Mouse (Mus musculus): ENCODE results near the gene Olfr212. TPM values are rescaled to one million over a fixed set of nuclear protein-coding genes. Genes with fewer than 3 reads are reported as not detected.

The Olfr212 gene
- total and polyA plus RNA-seq, 3 experiments = not detected

DNA sequence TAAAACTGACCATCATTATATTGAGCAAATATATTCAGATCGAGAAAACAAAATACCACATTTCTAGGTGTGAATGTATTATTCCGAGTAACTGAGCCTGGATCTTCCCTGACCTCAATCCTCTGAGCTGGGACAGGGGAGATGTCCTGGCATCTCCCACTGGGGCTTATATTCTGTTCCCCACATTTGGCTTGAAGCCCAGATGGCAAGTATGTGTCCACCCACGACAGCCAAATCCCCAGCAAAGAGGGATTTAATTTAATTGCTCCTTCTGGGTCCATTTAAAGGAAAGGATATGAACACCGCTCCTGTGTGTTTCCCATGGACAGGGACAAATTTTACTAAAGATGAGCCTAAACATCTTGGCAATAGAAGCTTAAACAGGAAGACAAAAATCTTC is 17.5 kb upstream of the Olfr212 start, which contains the start of gene Olfr211:
Gene Olfr211 (plus strand): TSS at position 301 of the 400 bp plus-strand sequence.
- H3K79me2 ChIP-seq (replicated peaks; ENCODE audit: control insufficient read depth, extremely low read depth, insufficient read depth, poor library complexity, severe bottlenecking) = no peaks in the 10 kb centered on the region
- TF ChIP-seq ELF1 (IDR thresholded peaks at IDR 0.05; ENCODE audit: low read depth, low read length) = no peak
- no peak for TF ChIP-seq CTCF (conservative IDR thresholded peaks at IDR 0.05 in 1 of 2, IDR thresholded peaks at IDR 0.05 in 1 of 2; ENCODE audit: low read depth in 2 of 2, low read length in 2 of 2)
- TF ChIP-seq EP300 (IDR thresholded peaks at IDR 0.05; ENCODE audit: low read length) = no peak
- TF ChIP-seq UBTF (IDR thresholded peaks at IDR 0.05; ENCODE audit: low read depth, low read length) = no peak
- TF ChIP-seq SIN3A (IDR thresholded peaks at IDR 0.05; ENCODE audit: low read length) = no peak
- TF ChIP-seq MYC (IDR thresholded peaks at IDR 0.05; ENCODE audit: low read depth, low read length) = no peak
- no peak for TF ChIP-seq USF2 (conservative IDR thresholded peaks at IDR 0.05; ENCODE audit: low read depth, low read length)
- TF ChIP-seq KAT2A (IDR thresholded peaks at IDR 0.05; ENCODE audit: insufficient replicate concordance, low read length) = no peak
- no peak for TF ChIP-seq E2F4 (IDR thresholded peaks at IDR 0.05; ENCODE audit: insufficient replicate concordance, low read depth, low read length)
- TF ChIP-seq HCFC1 (IDR thresholded peaks at IDR 0.05; ENCODE audit: low read depth, low read length) = no peak
- no peak for TF ChIP-seq MAFK (IDR thresholded peaks at IDR 0.05; ENCODE audit: insufficient replicate concordance, low read length)
- no peak for TF ChIP-seq BHLHE40 (IDR thresholded peaks at IDR 0.05; ENCODE audit: low read depth, low read length)
- TF ChIP-seq GABPA (IDR thresholded peaks at IDR 0.05; ENCODE audit: insufficient replicate concordance, low read depth, low read length) = no peak
- no peak for TF ChIP-seq MXI1 (IDR thresholded peaks at IDR 0.05; ENCODE audit: low read depth, low read length)
- TF ChIP-seq NRF1 (IDR thresholded peaks at IDR 0.05; ENCODE audit: low read depth, low read length) = no peak
- no peak for TF ChIP-seq ZMIZ1 (IDR thresholded peaks at IDR 0.05; ENCODE audit: low read depth, low read length)
- no peak for TF ChIP-seq RCOR1 (conservative IDR thresholded peaks at IDR 0.05; ENCODE audit: low read depth, low read length)
- TF ChIP-seq ZKSCAN1 (IDR thresholded peaks at IDR 0.05; ENCODE audit: borderline replicate concordance, low read depth, low read length) = no peak
- TF ChIP-seq MAX (IDR thresholded peaks at IDR 0.05; ENCODE audit: low read length) = no peak
- peaks cover 4 to 9% of the 10 kb centered on the region in 2 experiments for H3K4me1 ChIP-seq (ENCODE audit: control insufficient read depth in 1 of 2, insufficient read depth in 2 of 2)
- H3K4me3 ChIP-seq (replicated peaks in 1 of 3; ENCODE audit: low read depth in 2 of 3, low read length in 2 of 3, poor library complexity in 1 of 3) = no peak within 1 kb of the TSS
- no peaks in the 10 kb centered on the region for H3K9me3 ChIP-seq (replicated peaks; ENCODE audit: low read length)
- no peak within 1 kb of the TSS for H3K27ac ChIP-seq (ENCODE audit: insufficient read depth, low read depth)
- H3K36me3 ChIP-seq (replicated peaks in 1 of 2; ENCODE audit: control insufficient read depth in 1 of 2, insufficient read depth in 1 of 2, low read length in 1 of 2) = no peaks in the 10 kb centered on the region
- no peak for DNase-seq (ENCODE audit: extremely low read depth)
- in situ Hi-C loops (cut with MboI; ENCODE audit: low pct_ligation_motif_present, low pct_unique_long_range_greater_than_20kb, low sequenced_read_pairs) = no loop called here
- no peaks in the 10 kb centered on the region for H3K27me3 ChIP-seq (replicated peaks)
- H3K9ac ChIP-seq (ENCODE audit: insufficient read depth, low read depth) = no peak within 1 kb of the TSS
- H3K4me2 ChIP-seq (ENCODE audit: insufficient read depth, low read depth, poor library complexity, severe bottlenecking) = no peak within 1 kb of the TSS
- dilution Hi-C loops (cut with MboI; ENCODE audit: extremely low pct_ligation_motif_present, extremely low pct_unique_long_range_greater_than_20kb, low sequenced_read_pairs) = no loop called here

DNA sequence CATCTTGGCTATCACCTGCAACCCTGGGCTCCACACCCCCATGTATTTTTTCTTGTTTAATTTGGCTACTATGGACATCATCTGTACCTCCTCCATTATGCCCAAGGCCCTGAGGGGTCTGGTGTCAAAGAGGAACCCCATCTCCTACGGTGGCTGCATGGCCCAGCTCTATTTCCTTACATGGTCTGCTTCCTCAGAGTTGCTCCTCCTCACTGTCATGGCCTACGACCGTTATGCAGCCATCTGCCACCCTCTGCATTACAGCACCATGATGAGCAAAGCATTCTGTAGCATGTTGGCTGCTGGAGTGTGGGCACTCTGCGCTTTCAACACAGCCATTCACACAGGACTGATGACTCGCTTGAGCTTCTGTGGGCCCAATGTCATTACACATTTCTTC is 12.6 kb upstream of the Olfr212 start:
- no peaks in the 10 kb centered on the region for H3K9me3 ChIP-seq (replicated peaks; ENCODE audit: low read length)
- H3K4me1 ChIP-seq (ENCODE audit: control insufficient read depth in 1 of 2, insufficient read depth in 2 of 2) = peaks cover 4 to 8% of the 10 kb centered on the region in 2 experiments
- dilution Hi-C loops (cut with MboI; ENCODE audit: extremely low pct_ligation_motif_present, extremely low pct_unique_long_range_greater_than_20kb, low sequenced_read_pairs) (no loop called here), in situ Hi-C loops (cut with MboI; ENCODE audit: low pct_ligation_motif_present, low pct_unique_long_range_greater_than_20kb, low sequenced_read_pairs) (no loop called here)
- H3K9ac ChIP-seq (ENCODE audit: insufficient read depth, low read depth) = no peak overlapping the region
- no peak for TF ChIP-seq ZNF384 (IDR thresholded peaks at IDR 0.05; ENCODE audit: low read depth, low read length)
- no peak for TF ChIP-seq SIN3A (IDR thresholded peaks at IDR 0.05; ENCODE audit: low read length)
- no peak for TF ChIP-seq MEF2A (IDR thresholded peaks at IDR 0.05; ENCODE audit: borderline replicate concordance, low read depth, low read length)
- TF ChIP-seq MAZ (IDR thresholded peaks at IDR 0.05; ENCODE audit: low read depth, low read length) = no peak
- TF ChIP-seq USF2 (conservative IDR thresholded peaks at IDR 0.05; ENCODE audit: low read depth, low read length) = no peak
- peaks cover 3% of the 10 kb centered on the region for H3K27me3 ChIP-seq (replicated peaks)
- no peak overlapping the region for H3K4me2 ChIP-seq (ENCODE audit: insufficient read depth, low read depth, poor library complexity, severe bottlenecking)
- no peak overlapping the region for H3K4me3 ChIP-seq (replicated peaks in 1 of 3; ENCODE audit: low read depth in 2 of 3, low read length in 2 of 3, poor library complexity in 1 of 3)
- no peak overlapping the region for H3K27ac ChIP-seq (ENCODE audit: insufficient read depth, low read depth)
- no peaks in the 10 kb centered on the region for H3K36me3 ChIP-seq (replicated peaks in 1 of 2; ENCODE audit: control insufficient read depth in 1 of 2, insufficient read depth in 1 of 2, low read length in 1 of 2)
- DNase-seq (ENCODE audit: extremely low read depth) = no peak
- H3K79me2 ChIP-seq (replicated peaks; ENCODE audit: control insufficient read depth, extremely low read depth, insufficient read depth, poor library complexity, severe bottlenecking) = no peaks in the 10 kb centered on the region

Data from CH12.LX (cell line).